Mouse (Mus musculus): ENCODE data around the gene Tmem174.

The Tmem174 gene

GRCm38 (mm10) chr13:98637145-98637544 is at the start of gene Tmem174:
Gene Tmem174 (minus strand): TSS chr13:98637410.
- DNase-seq (ENCODE audit: inconsistent age in 2 of 2, low spot score in 1 of 2) = no peak

- no peak for DNase-seq (ENCODE audit: inconsistent age in 2 of 2, low spot score in 1 of 2)
Observed at GRCm38 (mm10) chr13:98684144-98684900, 47.1 kb upstream of the Tmem174 start.

- DNase-seq (ENCODE audit: inconsistent age in 2 of 2, low spot score in 1 of 2) = no peak
Observed at GRCm38 (mm10) chr13:98683412-98683811, 46.2 kb upstream of the Tmem174 start.

GRCm38 (mm10) chr13:98680470-98681060 is 43.4 kb upstream of the Tmem174 start:
- no peak for DNase-seq (ENCODE audit: inconsistent age in 2 of 2, low spot score in 1 of 2)

GRCm38 (mm10) chr13:98679631-98680041 is 42.4 kb upstream of the Tmem174 start:
- no peak for DNase-seq (ENCODE audit: inconsistent age in 2 of 2, low spot score in 1 of 2)

- no peak for DNase-seq (ENCODE audit: inconsistent age in 2 of 2, low spot score in 1 of 2)
Observed at GRCm38 (mm10) chr13:98679230-98679629, 42.0 kb upstream of the Tmem174 start.

- DNase-seq (ENCODE audit: inconsistent age in 2 of 2, low spot score in 1 of 2) = peak in 1 of 2 experiments; percentile 29
Observed at GRCm38 (mm10) chr13:98673922-98674321, 36.7 kb upstream of the Tmem174 start.

GRCm38 (mm10) chr13:98669296-98669695 is 32.1 kb upstream of the Tmem174 start:
- no peak for DNase-seq (ENCODE audit: inconsistent age in 2 of 2, low spot score in 1 of 2)

GRCm38 (mm10) chr13:98667316-98667715 is 30.1 kb upstream of the Tmem174 start:
- no peak for DNase-seq (ENCODE audit: inconsistent age in 2 of 2, low spot score in 1 of 2)

- no peak for DNase-seq (ENCODE audit: inconsistent age in 2 of 2, low spot score in 1 of 2)
Observed at GRCm38 (mm10) chr13:98665240-98665639, 28.0 kb upstream of the Tmem174 start.

GRCm38 (mm10) chr13:98662173-98662675 is 25.0 kb upstream of the Tmem174 start:
- no peak for DNase-seq (ENCODE audit: inconsistent age in 2 of 2, low spot score in 1 of 2)

- DNase-seq (ENCODE audit: inconsistent age in 2 of 2, low spot score in 1 of 2) = no peak
Observed at GRCm38 (mm10) chr13:98656034-98656471, 18.8 kb upstream of the Tmem174 start.

- DNase-seq (ENCODE audit: inconsistent age in 2 of 2, low spot score in 1 of 2) = no peak
Observed at GRCm38 (mm10) chr13:98655346-98655745, 18.1 kb upstream of the Tmem174 start.

- no peak for DNase-seq (ENCODE audit: inconsistent age in 2 of 2, low spot score in 1 of 2)
Observed at GRCm38 (mm10) chr13:98654129-98654939, 17.1 kb upstream of the Tmem174 start.

- DNase-seq (ENCODE audit: inconsistent age in 2 of 2, low spot score in 1 of 2) = no peak
Observed at GRCm38 (mm10) chr13:98652194-98652593, 15.0 kb upstream of the Tmem174 start.

GRCm38 (mm10) chr13:98651228-98651977 is 14.2 kb upstream of the Tmem174 start:
- no peak for DNase-seq (ENCODE audit: inconsistent age in 2 of 2, low spot score in 1 of 2)

GRCm38 (mm10) chr13:98647775-98648568 is 10.8 kb upstream of the Tmem174 start:
- no peak for DNase-seq (ENCODE audit: inconsistent age in 2 of 2, low spot score in 1 of 2)

GRCm38 (mm10) chr13:98638507-98639166 is 1.4 kb upstream of the Tmem174 start:
- DNase-seq (ENCODE audit: inconsistent age in 2 of 2, low spot score in 1 of 2) = no peak

GRCm38 (mm10) chr13:98636571-98636970 is 639 bp downstream of the Tmem174 start:
- DNase-seq (ENCODE audit: inconsistent age in 2 of 2, low spot score in 1 of 2) = no peak
